Mouse (Mus musculus) midbrain, embryonic 13.5 days (tissue): ENCODE measurements at regions not wholly inside any gene's neighbourhood (a gene's known extent, or its start where the extent isn't known, plus 50 kb on each side); places are given as distances from the start of the nearest gene placed in this dataset.

Source experiments
- ATAC-seq: fragments of 200-750 bp; cut with Nextera tagmentation; 2 replicates; pipeline ENCODE4 v1.8.0; 2017; ENCODE audit warnings: mild to moderate bottlenecking, moderate TSS enrichment, moderate library complexity
- H3K27ac ChIP-seq: fragments of 300-500 bp; sonication (generic); 2 replicates; pipeline ENCODE4 v1.5.1; 2015; ENCODE audit warnings: inconsistent platforms, mild to moderate bottlenecking, moderate library complexity
- H3K27me3 ChIP-seq: fragments of 300-500 bp; sonication (generic); 2 replicates; pipeline ENCODE4 v1.6.1; 2015; ENCODE audit warnings: mild to moderate bottlenecking, inconsistent platforms
- H3K36me3 ChIP-seq: fragments of 300-500 bp; sonication (generic); 2 replicates; pipeline ENCODE4 v1.6.1; 2015; ENCODE audit warnings: mild to moderate bottlenecking, inconsistent platforms
- H3K4me1 ChIP-seq: fragments of 300-500 bp; sonication (generic); replicated peaks from 2 replicates; pipeline ENCODE4 v1.6.1; 2015; ENCODE audit warnings: inconsistent platforms
- H3K4me2 ChIP-seq: fragments of 300-500 bp; sonication (generic); replicated peaks from 2 replicates; pipeline ENCODE4 v1.6.1; 2015; ENCODE audit warnings: moderate library complexity, mild to moderate bottlenecking, inconsistent platforms
- H3K4me3 ChIP-seq: fragments of 300-500 bp; sonication (generic); replicated peaks from 2 replicates; pipeline ENCODE4 v1.5.1; 2015; ENCODE audit warnings: mild to moderate bottlenecking, inconsistent platforms
- H3K9ac ChIP-seq: fragments of 300-500 bp; sonication (generic); replicated peaks from 2 replicates; pipeline ENCODE4 v1.6.1; 2015; ENCODE audit warnings: mild to moderate bottlenecking, inconsistent platforms
- H3K9me3 ChIP-seq: fragments of 300-500 bp; sonication (generic); 2 replicates; pipeline ENCODE4 v1.6.1; 2016; ENCODE audit warnings: mild to moderate bottlenecking, inconsistent platforms
- WGBS: fragments of 180-500 bp; shearing (Covaris S2); methylation state at CpG from one replicate; pipeline ENCODE4 v1.1.7; 2015; 5-methylcytosine and 5-hydroxymethylcytosine counted together

- WGBS: 90% methylated on average over 1 of the region's 1 CpGs
- Histone ChIP-seq H3K4me2 (no peak overlapping the region), H3K4me3 (no peak overlapping the region), H3K27me3 (no peaks in the 10 kb centered on the region), H3K36me3 (no peaks in the 10 kb centered on the region), H3K4me1 (no peaks in the 10 kb centered on the region), H3K27ac (no peak overlapping the region), H3K9ac (no peak overlapping the region), H3K9me3 (no peaks in the 10 kb centered on the region)
- ATAC-seq: no peak
These were observed 346.5 kb downstream of the Galc start for GRCm38 (mm10) chr12:97912730-97913129.

GRCm38 (mm10) chr12:97899266-97899665 is 360.0 kb downstream of the Galc start:
- Histone ChIP-seq H3K9me3 (no peaks in the 10 kb centered on the region), H3K4me2 (no peak overlapping the region), H3K4me3 (no peak overlapping the region), H3K27me3 (no peaks in the 10 kb centered on the region), H3K27ac (no peak overlapping the region), H3K4me1 (no peaks in the 10 kb centered on the region), H3K9ac (no peak overlapping the region), H3K36me3 (no peaks in the 10 kb centered on the region)
- ATAC-seq: no peak
- 59% methylated on average over 5 of the region's 5 CpGs for WGBS

- no peaks in the 10 kb centered on the region for H3K36me3 ChIP-seq
- ATAC-seq: no peak
These were observed 361.1 kb downstream of the Galc start for GRCm38 (mm10) chr12:97898178-97898577.

GRCm38 (mm10) chr12:97895981-97896380 is 363.3 kb downstream of the Galc start:
- H3K4me2 ChIP-seq: no peak overlapping the region
- no peaks in the 10 kb centered on the region for H3K27me3 ChIP-seq
- no peak for ATAC-seq
- H3K27ac ChIP-seq: no peak overlapping the region
- no peaks in the 10 kb centered on the region for H3K9me3 ChIP-seq
- H3K4me3 ChIP-seq: no peak overlapping the region
- 94% methylated on average over 2 of the region's 2 CpGs for WGBS
- no peak overlapping the region for H3K9ac ChIP-seq
- H3K4me1 ChIP-seq: no peaks in the 10 kb centered on the region
- H3K36me3 ChIP-seq: no peaks in the 10 kb centered on the region

More at GRCm38 (mm10) chr12:97898178-97898577, 361.1 kb downstream of the Galc start:
- Histone ChIP-seq H3K27me3 (no peaks in the 10 kb centered on the region), H3K4me1 (no peaks in the 10 kb centered on the region), H3K4me3 (no peak overlapping the region), H3K27ac (no peak overlapping the region), H3K9ac (no peak overlapping the region), H3K4me2 (no peak overlapping the region), H3K9me3 (no peaks in the 10 kb centered on the region)
- WGBS: 89% methylated on average over 2 of the region's 2 CpGs

GRCm38 (mm10) chr12:97888801-97889455 is 370.3 kb downstream of the Galc start:
- Histone ChIP-seq H3K4me3 (0 out of 2 replicates have a peak overlapping the region, but pooled peaks have one; percentile 1), H3K27me3 (no peaks in the 10 kb centered on the region), H3K9ac (no peak overlapping the region), H3K36me3 (no peaks in the 10 kb centered on the region), H3K9me3 (no peaks in the 10 kb centered on the region), H3K4me1 (peaks cover 18% of the 10 kb centered on the region), H3K27ac (peak overlapping the region; percentile 54), H3K4me2 (peak overlapping the region; percentile 35)
- WGBS: 4% methylated on average over 12 of the region's 12 CpGs
- ATAC-seq: peak; percentile 75

GRCm38 (mm10) chr12:97888291-97888800 is 370.9 kb downstream of the Galc start:
- Histone ChIP-seq H3K27ac (peak overlapping the region; percentile 48), H3K4me3 (0 out of 2 replicates have a peak overlapping the region, but pooled peaks have one; percentile 1), H3K9me3 (no peaks in the 10 kb centered on the region), H3K4me1 (peaks cover 18% of the 10 kb centered on the region), H3K36me3 (no peaks in the 10 kb centered on the region), H3K9ac (no peak overlapping the region), H3K4me2 (peak overlapping the region; percentile 35), H3K27me3 (no peaks in the 10 kb centered on the region)
- WGBS: 5% methylated on average over 6 of the region's 6 CpGs
- ATAC-seq: peak; percentile 78

GRCm38 (mm10) chr12:97882439-97882838 is 376.8 kb downstream of the Galc start:
- Histone ChIP-seq H3K9me3 (no peaks in the 10 kb centered on the region), H3K27me3 (no peaks in the 10 kb centered on the region), H3K4me2 (no peak overlapping the region), H3K9ac (no peak overlapping the region), H3K4me3 (no peak overlapping the region), H3K27ac (no peak overlapping the region), H3K4me1 (0 out of 2 replicates have a peak, but pooled peaks cover 5% of the 10 kb centered on the region), H3K36me3 (no peaks in the 10 kb centered on the region)
- no peak for ATAC-seq
- WGBS: 57% methylated on average over 4 of the region's 4 CpGs

- Histone ChIP-seq H3K27ac (no peak overlapping the region), H3K4me3 (no peak overlapping the region), H3K36me3 (no peaks in the 10 kb centered on the region), H3K27me3 (no peaks in the 10 kb centered on the region), H3K4me2 (no peak overlapping the region), H3K9ac (no peak overlapping the region), H3K9me3 (no peaks in the 10 kb centered on the region), H3K4me1 (no peaks in the 10 kb centered on the region)
- ATAC-seq: peak; percentile 79
- WGBS: 14% methylated on average over 2 of the region's 2 CpGs
These were observed 386.9 kb downstream of the Galc start for GRCm38 (mm10) chr12:97872391-97872790.

GRCm38 (mm10) chr12:97862921-97863320 is 396.3 kb downstream of the Galc start:
- H3K27ac ChIP-seq: no peak overlapping the region
- H3K4me3 ChIP-seq: no peak overlapping the region
- WGBS: 54% methylated on average over 3 of the region's 3 CpGs
- H3K9me3 ChIP-seq: no peaks in the 10 kb centered on the region
- ATAC-seq: no peak
- H3K36me3 ChIP-seq: no peaks in the 10 kb centered on the region
- H3K9ac ChIP-seq: no peak overlapping the region
- H3K27me3 ChIP-seq: no peaks in the 10 kb centered on the region
- no peak overlapping the region for H3K4me2 ChIP-seq
- no peaks in the 10 kb centered on the region for H3K4me1 ChIP-seq

GRCm38 (mm10) chr12:97836202-97836908 is 422.9 kb downstream of the Galc start:
- WGBS: 63% methylated on average over 8 of the region's 8 CpGs
- no peak overlapping the region for H3K4me2 ChIP-seq
- peak; percentile 98 for ATAC-seq
- H3K27me3 ChIP-seq: no peaks in the 10 kb centered on the region
- H3K36me3 ChIP-seq: no peaks in the 10 kb centered on the region
- H3K27ac ChIP-seq: peak overlapping the region; percentile 22; the same call in 1 of the 2 replicates
- H3K9ac ChIP-seq: no peak overlapping the region
- no peaks in the 10 kb centered on the region for H3K9me3 ChIP-seq
- peaks cover 10% of the 10 kb centered on the region for H3K4me1 ChIP-seq
- no peak overlapping the region for H3K4me3 ChIP-seq

GRCm38 (mm10) chr12:97793364-97794120 is 465.7 kb downstream of the Galc start:
- Histone ChIP-seq H3K4me3 (no peak overlapping the region), H3K9me3 (no peaks in the 10 kb centered on the region), H3K27ac (no peak overlapping the region), H3K36me3 (no peaks in the 10 kb centered on the region), H3K9ac (no peak overlapping the region), H3K4me1 (peaks cover 10% of the 10 kb centered on the region), H3K27me3 (no peaks in the 10 kb centered on the region), H3K4me2 (peak overlapping the region; percentile 10; the same call in 1 of the 2 replicates)
- ATAC-seq: no peak
- WGBS: 53% methylated on average over 16 of the region's 16 CpGs

- WGBS: 93% methylated on average over 3 of the region's 3 CpGs
- Histone ChIP-seq H3K4me2 (no peak overlapping the region), H3K9me3 (no peaks in the 10 kb centered on the region), H3K36me3 (no peaks in the 10 kb centered on the region), H3K27me3 (no peaks in the 10 kb centered on the region), H3K4me1 (no peaks in the 10 kb centered on the region), H3K4me3 (no peak overlapping the region), H3K9ac (no peak overlapping the region), H3K27ac (no peak overlapping the region)
- no peak for ATAC-seq
These were observed 475.8 kb downstream of the Galc start for GRCm38 (mm10) chr12:97783476-97783875.
